Mouse (Mus musculus): ENCODE data around the gene Alpk1. TPM values are rescaled to one million over a fixed set of nuclear protein-coding genes. Genes with fewer than 3 reads are reported as not detected.

Alpk1 gene
- polyA plus RNA-seq, 1 experiment = 1.6 TPM

- no peak overlapping the region for H3K4me3 ChIP-seq (ENCODE audit: extremely low read depth, insufficient read depth, insufficient read length)
- WGBS = 8% methylated on average over 28 of the region's 28 CpGs
- H3K36me3 ChIP-seq (ENCODE audit: control insufficient read depth, insufficient read depth, low read length) = no peaks in the 10 kb centered on the region
- no peak overlapping the region for H3K27ac ChIP-seq (ENCODE audit: insufficient read depth, low read length)
- no peak for DNase-seq (ENCODE audit: low read depth in 1 of 2, low spot score in 2 of 2)
- H3K4me1 ChIP-seq (ENCODE audit: control insufficient read depth, insufficient read depth, insufficient read length) = peaks cover 8% of the 10 kb centered on the region
- TF ChIP-seq CTCF (IDR thresholded peaks at IDR 0.05; ENCODE audit: extremely low read depth, insufficient read depth, insufficient read length, insufficient replicate concordance) (no peak), POLR2A (IDR thresholded peaks at IDR 0.05; ENCODE audit: low read depth, low read length) (no peak)
- peaks cover 37% of the 10 kb centered on the region for H3K27me3 ChIP-seq (ENCODE audit: control insufficient read depth, insufficient read depth, low read length)
Measured at GRCm38 (mm10) chr3:127627151-127627955, 153.0 kb downstream of the Alpk1 start.

GRCm38 (mm10) chr3:127626524-127626923 is 153.8 kb downstream of the Alpk1 start:
- TF ChIP-seq CTCF (IDR thresholded peaks at IDR 0.05; ENCODE audit: extremely low read depth, insufficient read depth, insufficient read length, insufficient replicate concordance) (no peak), POLR2A (IDR thresholded peaks at IDR 0.05; ENCODE audit: low read depth, low read length) (no peak)
- no peak for DNase-seq (ENCODE audit: low read depth in 1 of 2, low spot score in 2 of 2)
- peaks cover 31% of the 10 kb centered on the region for H3K27me3 ChIP-seq (ENCODE audit: control insufficient read depth, insufficient read depth, low read length)

GRCm38 (mm10) chr3:127625701-127626399 is 154.5 kb downstream of the Alpk1 start:
- no peaks in the 10 kb centered on the region for H3K36me3 ChIP-seq (ENCODE audit: control insufficient read depth, insufficient read depth, low read length)
- TF ChIP-seq POLR2A (IDR thresholded peaks at IDR 0.05; ENCODE audit: low read depth, low read length) (no peak), CTCF (IDR thresholded peaks at IDR 0.05; ENCODE audit: extremely low read depth, insufficient read depth, insufficient read length, insufficient replicate concordance) (no peak)
- WGBS = 3% methylated on average over 28 of the region's 28 CpGs
- no peak overlapping the region; the same call in 1 of the 2 replicates for H3K4me3 ChIP-seq (ENCODE audit: extremely low read depth, insufficient read depth, insufficient read length)
- DNase-seq (ENCODE audit: low read depth in 1 of 2, low spot score in 2 of 2) = no peak
- peaks cover 2% of the 10 kb centered on the region; the same call in 1 of the 2 replicates for H3K4me1 ChIP-seq (ENCODE audit: control insufficient read depth, insufficient read depth, insufficient read length)
- H3K27me3 ChIP-seq (ENCODE audit: control insufficient read depth, insufficient read depth, low read length) = peaks cover 26% of the 10 kb centered on the region
- H3K27ac ChIP-seq (ENCODE audit: insufficient read depth, low read length) = no peak overlapping the region

More at GRCm38 (mm10) chr3:127626524-127626923, 153.8 kb downstream of the Alpk1 start:
- Histone ChIP-seq H3K36me3 (ENCODE audit: control insufficient read depth, insufficient read depth, low read length) (no peaks in the 10 kb centered on the region), H3K4me1 (ENCODE audit: control insufficient read depth, insufficient read depth, insufficient read length) (peaks cover 2% of the 10 kb centered on the region; the same call in 1 of the 2 replicates), H3K4me3 (ENCODE audit: extremely low read depth, insufficient read depth, insufficient read length) (no peak overlapping the region), H3K27ac (ENCODE audit: insufficient read depth, low read length) (no peak overlapping the region)
- 11% methylated on average over 3 of the region's 3 CpGs for WGBS

- peak overlapping the region; percentile 33; the same call in 1 of the 2 replicates for H3K4me3 ChIP-seq (ENCODE audit: extremely low read depth, insufficient read depth, insufficient read length)
- peaks cover 2% of the 10 kb centered on the region; the same call in 1 of the 2 replicates for H3K4me1 ChIP-seq (ENCODE audit: control insufficient read depth, insufficient read depth, insufficient read length)
- H3K36me3 ChIP-seq (ENCODE audit: control insufficient read depth, insufficient read depth, low read length) = no peaks in the 10 kb centered on the region
- DNase-seq (ENCODE audit: low read depth in 1 of 2, low spot score in 2 of 2) = peak in 1 of 2 experiments; percentile 70
- H3K27me3 ChIP-seq (ENCODE audit: control insufficient read depth, insufficient read depth, low read length) = peaks cover 26% of the 10 kb centered on the region
- WGBS = 1% methylated on average over 35 of the region's 36 CpGs
- no peak overlapping the region for H3K27ac ChIP-seq (ENCODE audit: insufficient read depth, low read length)
- TF ChIP-seq POLR2A (IDR thresholded peaks at IDR 0.05; ENCODE audit: low read depth, low read length) = no peak
- TF ChIP-seq CTCF (IDR thresholded peaks at IDR 0.05; ENCODE audit: extremely low read depth, insufficient read depth, insufficient read length, insufficient replicate concordance) = peak; percentile 87
Measured at GRCm38 (mm10) chr3:127625296-127625695, 155.0 kb downstream of the Alpk1 start.

Other genes with a start within 250 kb of the Alpk1 start
- gene Larp7, start 227.2 kb downstream of the Alpk1 start, polyA plus RNA-seq (2012; rRNA removed) = 0.95 and 1.1 TPM in 2 replicates
- 0.56 and 0.72 TPM in 2 replicates for gene Zgrf1, start 227.0 kb downstream of the Alpk1 start, polyA plus RNA-seq (2012; rRNA removed)
- gene Neurog2, start 147.4 kb downstream of the Alpk1 start, polyA plus RNA-seq (2012; rRNA removed) = not detected in 2 replicates
- 9.3 and 14.3 TPM in 2 replicates for gene Tifa, start 9.3 kb upstream of the Alpk1 start, polyA plus RNA-seq (2012; rRNA removed)
- 14.8 and 15.6 TPM in 2 replicates for gene Ap1ar, start 57.0 kb upstream of the Alpk1 start, polyA plus RNA-seq (2012; rRNA removed)
- gene Fam241a, start 115.8 kb upstream of the Alpk1 start, polyA plus RNA-seq (2012; rRNA removed) = 4.3 and 6.0 TPM in 2 replicates